Mouse (Mus musculus) cortical plate, adult 2 months (tissue): ENCODE measurements around the gene Upk2.

Source experiments
- CTCF ChIP-seq: fragments of 200-500 bp; IDR thresholded peaks from 2 replicates; pipeline ENCODE4 v1.5.1; 2011; ENCODE audit warnings: mild to moderate bottlenecking, control low read depth, low read length; ENCODE audit not compliant: insufficient read depth; ENCODE audit errors: extremely low read depth
- POLR2A ChIP-seq: fragments of 200-500 bp; IDR thresholded peaks from 2 replicates; pipeline ENCODE4 v1.6.1; 2011; ENCODE audit warnings: mild to moderate bottlenecking, low read length, control low read depth; ENCODE audit not compliant: insufficient read depth; ENCODE audit errors: extremely low read depth

- TF ChIP-seq CTCF (no peak), POLR2A (no peak)
Measured at GRCm38 (mm10) chr9:44468224-44468623, 13.4 kb upstream of the Upk2 start.
